Mouse (Mus musculus) spleen, adult 2 months (tissue): ENCODE data around the gene Srcin1. TPM values are rescaled to one million over a fixed set of nuclear protein-coding genes. Genes with fewer than 3 reads are reported as not detected.

Source experiments
- DNase-seq, 2 experiments: peaks; one replicate each; pipeline versions ENCODE4 v3.0.0 to v3.0.0-alpha.2; 2012 to 2021; ENCODE audit warnings: low spot score in 2 of 2, low read depth in 1 of 2
- H3K27ac ChIP-seq: fragments of 200-500 bp; 2 replicates; pipeline ENCODE4 v1.5.1; 2012; ENCODE audit warnings: low read length, inconsistent platforms; ENCODE audit not compliant: insufficient read depth
- H3K27me3 ChIP-seq: fragments of 200-500 bp; 2 replicates; pipeline ENCODE4 v1.6.1; 2012; ENCODE audit warnings: mild to moderate bottlenecking, moderate library complexity, low read length, inconsistent platforms; ENCODE audit not compliant: control insufficient read depth, insufficient read depth
- H3K36me3 ChIP-seq: fragments of 200-500 bp; 2 replicates; pipeline ENCODE4 v1.6.1; 2012; ENCODE audit warnings: mild to moderate bottlenecking, low read length, inconsistent platforms; ENCODE audit not compliant: control insufficient read depth, insufficient read depth
- H3K4me1 ChIP-seq: fragments of 200-500 bp; 2 replicates; pipeline ENCODE4 v1.6.1; 2011; ENCODE audit warnings: inconsistent platforms; ENCODE audit not compliant: control insufficient read depth, insufficient read depth, insufficient read length
- H3K4me3 ChIP-seq: fragments of 200-500 bp; 2 replicates; pipeline ENCODE4 v1.5.1; 2011; ENCODE audit warnings: mild to moderate bottlenecking, inconsistent platforms; ENCODE audit not compliant: insufficient read depth, insufficient read length; ENCODE audit errors: extremely low read depth
- CTCF ChIP-seq: fragments of 200-500 bp; IDR thresholded peaks from 2 replicates; pipeline ENCODE4 v1.5.1; 2011; ENCODE audit warnings: mild to moderate bottlenecking, inconsistent platforms; ENCODE audit not compliant: insufficient read depth, insufficient read length, insufficient replicate concordance; ENCODE audit errors: extremely low read depth
- POLR2A ChIP-seq: fragments of 200-500 bp; IDR thresholded peaks from 2 replicates; pipeline ENCODE4 v1.6.1; 2011; ENCODE audit warnings: low read depth, low read length, inconsistent platforms
- WGBS: fragments of 180-500 bp; shearing (Covaris S2); methylation state at CpG from one replicate; pipeline ENCODE4 v1.1.7; 2018; 5-methylcytosine and 5-hydroxymethylcytosine counted together
- polyA plus RNA-seq: library from polyadenylated mRNA; depleted of rRNA; stranded (reverse); fragments of >200 nt; gene quantifications from 2 replicates; pipeline ENCODE4 v1.2.3, GENCODE M21; 2012

Gene Srcin1
- polyA plus RNA-seq, 1 experiment: 0.13 TPM

GRCm38 (mm10) chr11:97557885-97558284 is 18.1 kb downstream of the Srcin1 start:
- Histone ChIP-seq H3K4me1 (no peaks in the 10 kb centered on the region), H3K36me3 (no peaks in the 10 kb centered on the region), H3K27ac (no peak overlapping the region), H3K27me3 (no peaks in the 10 kb centered on the region), H3K4me3 (no peak overlapping the region)
- no peak for DNase-seq
- TF ChIP-seq POLR2A (no peak), CTCF (no peak)
- 94% methylated on average over 4 of the region's 4 CpGs for WGBS

- Histone ChIP-seq H3K27me3 (peaks cover 3% of the 10 kb centered on the region), H3K27ac (no peak overlapping the region), H3K36me3 (no peaks in the 10 kb centered on the region), H3K4me1 (no peaks in the 10 kb centered on the region), H3K4me3 (no peak overlapping the region)
- DNase-seq: peak; percentile 19 to 65
- 34% methylated on average over 7 of the region's 7 CpGs for WGBS
- TF ChIP-seq CTCF (peak; percentile 72), POLR2A (no peak)
Measured at GRCm38 (mm10) chr11:97556569-97557408, 19.2 kb downstream of the Srcin1 start.

DNA sequence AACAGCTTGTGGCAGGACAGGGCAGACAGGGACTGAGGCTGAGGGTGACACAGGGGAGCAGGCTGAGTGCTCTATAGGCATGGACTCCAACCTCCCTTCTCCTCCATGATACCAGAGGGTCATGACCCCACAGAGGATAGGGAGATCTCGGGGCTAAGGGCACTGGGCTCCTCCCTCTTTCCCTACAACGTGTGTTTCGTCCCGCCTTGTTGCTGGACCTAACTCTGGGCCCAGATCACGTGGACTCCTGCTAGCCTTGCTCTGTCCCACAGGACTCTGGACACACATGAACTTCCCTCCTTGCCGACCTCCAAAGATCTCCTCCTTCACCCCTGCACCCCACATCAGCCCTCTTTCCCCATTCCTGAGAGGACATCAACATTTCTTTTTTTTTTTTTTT is 20.8 kb downstream of the Srcin1 start:
- no peak overlapping the region for H3K4me3 ChIP-seq
- no peaks in the 10 kb centered on the region for H3K4me1 ChIP-seq
- H3K36me3 ChIP-seq: no peaks in the 10 kb centered on the region
- WGBS: 59% methylated on average over 6 of the region's 6 CpGs
- TF ChIP-seq POLR2A: no peak
- TF ChIP-seq CTCF: no peak
- H3K27me3 ChIP-seq: peaks cover 11% of the 10 kb centered on the region
- no peak overlapping the region for H3K27ac ChIP-seq
- no peak for DNase-seq

GRCm38 (mm10) chr11:97552151-97552550 is 23.8 kb downstream of the Srcin1 start:
- peaks cover 23% of the 10 kb centered on the region for H3K27me3 ChIP-seq
- no peak for TF ChIP-seq CTCF
- no peak for TF ChIP-seq POLR2A
- no peak overlapping the region for H3K27ac ChIP-seq
- DNase-seq: no peak
- H3K4me3 ChIP-seq: no peak overlapping the region
- H3K4me1 ChIP-seq: no peaks in the 10 kb centered on the region
- WGBS: 42% methylated on average over 8 of the region's 8 CpGs
- no peaks in the 10 kb centered on the region for H3K36me3 ChIP-seq

DNA sequence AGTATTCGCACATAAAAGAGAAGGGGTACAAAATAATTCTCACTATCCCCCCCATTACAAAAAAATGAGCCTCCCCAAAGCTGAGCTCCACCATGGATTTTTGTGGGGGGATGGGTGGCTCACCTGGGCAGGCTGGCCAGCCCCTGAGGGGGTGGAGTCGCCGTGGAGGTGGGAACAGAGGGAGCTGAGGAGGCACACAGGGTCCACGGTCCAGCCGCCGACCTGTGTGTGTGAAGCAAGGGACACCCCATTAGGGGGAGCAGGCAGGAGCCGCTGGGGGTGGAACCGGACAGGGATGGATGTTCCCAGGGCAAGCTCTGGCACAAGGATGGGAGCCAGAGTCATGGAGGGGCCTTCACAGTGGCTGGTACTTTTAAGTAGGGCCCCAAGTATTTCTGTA is 27.2 kb downstream of the Srcin1 start:
- Histone ChIP-seq H3K27ac (no peak overlapping the region), H3K27me3 (peaks cover 34% of the 10 kb centered on the region), H3K4me3 (no peak overlapping the region), H3K36me3 (no peaks in the 10 kb centered on the region), H3K4me1 (peaks cover 5% of the 10 kb centered on the region; the same call in 1 of the 2 replicates)
- DNase-seq: no peak
- TF ChIP-seq CTCF: no peak
- no peak for TF ChIP-seq POLR2A
- WGBS: 64% methylated on average over 8 of the region's 8 CpGs

DNA sequence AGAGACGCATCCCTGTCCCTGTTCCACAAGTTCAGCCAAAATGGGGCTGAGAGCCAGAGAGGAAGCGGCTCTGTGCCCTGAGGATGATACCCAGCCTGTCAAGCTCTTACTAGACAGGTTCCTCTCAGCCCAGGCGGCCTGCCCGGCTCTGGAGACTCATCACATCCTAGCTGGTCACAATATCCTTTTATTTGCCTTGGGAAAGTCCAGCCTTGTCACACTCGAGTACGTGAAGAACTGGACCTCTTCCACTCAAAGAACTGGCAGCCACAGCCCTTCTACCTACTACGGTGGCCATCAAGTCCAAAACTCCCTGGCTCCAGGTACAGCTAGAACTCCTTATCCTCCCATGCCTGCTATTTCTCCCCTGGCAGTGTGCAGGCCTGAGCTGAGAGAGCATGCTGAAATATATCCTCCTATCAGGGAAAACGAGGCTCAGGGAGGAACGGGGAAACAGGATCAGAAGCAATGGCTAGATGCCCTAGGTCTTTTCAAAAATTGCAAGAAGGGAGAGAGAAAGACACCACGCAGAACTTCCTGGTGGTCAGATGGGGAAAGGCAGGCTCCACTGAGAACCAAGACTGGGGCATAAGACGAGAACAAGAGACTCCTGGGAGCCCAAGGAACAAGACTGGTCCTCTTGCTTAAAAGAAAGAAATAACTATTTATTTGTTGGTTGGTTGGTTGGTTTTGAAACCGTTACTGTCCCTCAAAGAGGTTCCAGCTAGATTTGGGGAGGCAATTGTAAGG is 27.9 kb downstream of the Srcin1 start:
- Histone ChIP-seq H3K36me3 (no peaks in the 10 kb centered on the region), H3K27ac (no peak overlapping the region), H3K4me3 (no peak overlapping the region), H3K27me3 (peaks cover 34% of the 10 kb centered on the region), H3K4me1 (peaks cover 5% of the 10 kb centered on the region; the same call in 1 of the 2 replicates)
- WGBS: 65% methylated on average over 12 of the region's 12 CpGs
- no peak for DNase-seq
- TF ChIP-seq CTCF: no peak
- TF ChIP-seq POLR2A: no peak
